Mouse (Mus musculus) embryo, embryonic 10.5 days (tissue): ENCODE measurements at regions not wholly inside any gene's neighbourhood (a gene's known extent, or its start where the extent isn't known, plus 50 kb on each side); places are given as distances from the start of the nearest gene placed in this dataset.

ENCODE experiments used
- DNase-seq: peaks from one replicate; pipeline ENCODE4 v3.0.0-alpha.2; 2015; ENCODE audit warnings: low spot score

DNA sequence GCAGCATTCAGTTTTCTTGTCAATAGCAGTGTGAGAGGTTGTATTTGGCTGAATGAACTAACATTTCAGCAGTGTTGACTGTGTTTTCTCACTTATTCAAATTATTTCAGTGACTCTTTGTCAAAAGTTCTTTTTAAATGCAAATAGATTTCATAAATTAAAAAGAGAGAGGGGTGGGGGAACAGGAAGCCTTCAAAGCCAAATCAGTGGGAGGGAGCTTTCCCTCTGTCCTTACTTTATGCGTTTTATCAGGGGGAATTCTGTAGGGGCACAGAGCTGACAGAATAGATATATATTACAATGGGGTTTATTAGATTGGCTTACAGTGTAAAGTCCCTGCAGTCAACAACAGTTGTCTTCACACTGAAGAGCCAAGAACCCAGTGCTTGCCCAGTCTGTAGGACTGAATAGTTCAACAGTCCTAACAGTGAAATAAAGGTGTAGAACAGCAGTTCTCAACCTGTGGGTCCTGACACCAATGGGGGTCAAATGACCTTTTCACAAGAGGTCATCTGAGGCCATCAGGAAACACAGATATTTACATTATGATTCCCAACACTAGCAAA, 479.5 kb upstream of the Arpp21 start:
- no peak for DNase-seq

DNA sequence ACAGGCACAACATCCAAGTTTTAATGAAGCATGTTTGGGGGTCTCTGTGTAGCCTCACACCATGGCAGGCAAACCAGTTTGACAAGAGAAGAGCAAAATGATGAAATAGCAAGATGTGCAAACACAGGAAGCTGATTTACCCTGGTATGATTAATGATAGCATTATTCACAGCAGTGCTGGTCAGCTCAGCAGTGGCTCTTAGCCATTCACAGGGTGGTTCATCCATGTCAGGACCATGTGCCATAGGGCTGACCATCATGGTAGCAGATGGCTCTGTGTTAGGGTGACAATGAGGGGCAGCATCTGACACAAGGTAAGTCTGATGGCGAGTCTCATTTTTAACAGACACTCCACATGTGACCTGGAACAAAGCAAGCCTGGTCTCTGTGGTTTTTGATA, 443.1 kb upstream of the Arpp21 start:
- DNase-seq = no peak

GRCm38 (mm10) chr9:112675232-112675631, 439.5 kb upstream of the Arpp21 start:
- no peak for DNase-seq
